15 mouse cellular contexts compared by ENCODE assay signal in the genomic region with DNA sequence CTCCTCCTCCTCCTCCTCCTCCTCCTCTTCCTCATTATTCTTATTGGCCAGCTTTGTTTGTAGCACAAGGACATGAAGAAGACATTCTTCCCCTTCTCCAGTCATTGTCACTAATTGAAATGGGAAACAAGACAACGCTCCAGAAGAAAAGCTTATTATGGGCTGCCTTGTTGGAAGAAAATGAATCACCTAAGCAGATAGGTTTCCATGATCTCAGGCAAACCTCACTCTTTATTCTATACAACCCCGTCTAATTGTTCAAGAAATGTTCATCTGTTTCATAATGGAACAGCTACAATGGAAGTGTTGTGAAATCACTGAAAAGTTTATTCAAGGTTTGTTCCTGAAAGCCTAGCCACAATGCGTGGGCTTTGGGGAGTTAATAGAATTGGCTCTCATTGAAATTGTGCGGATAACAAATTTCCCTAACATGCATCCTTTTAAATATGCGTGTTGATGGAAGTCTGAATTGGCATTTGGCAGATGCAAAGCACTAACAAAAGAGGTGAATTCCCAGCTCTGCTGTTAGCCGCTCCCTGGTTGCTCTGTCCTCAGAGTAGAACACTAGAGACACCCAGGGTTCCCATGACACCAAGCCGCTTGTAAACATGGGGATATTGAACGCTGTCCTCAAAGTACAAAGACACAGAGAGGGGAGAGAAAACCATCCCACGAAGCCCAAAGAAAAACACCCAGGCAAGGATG.
DNase-seq lines count a peak whose midpoint lies in the region; ATAC-seq and TF ChIP-seq lines count a peak whose summit lies in the region.
"Had no signal": no experiment of that assay in that cellular context is flagged by ENCODE, and none has a peak within 500 bp of the region (broad histone marks: within the 10 kb centered on the region; RNA-seq: fewer than 3 reads in every experiment).

No protein-coding gene starts in this region.

- no peak overlapping the region for H3K4me2 ChIP-seq in neural tube, embryonic 13.5 days
- H3K4me2 ChIP-seq in embryonic facial prominence, embryonic 14.5 days (ENCODE audit: low read depth, low read length) = no peak overlapping the region
- no peak overlapping the region for H3K4me2 ChIP-seq in hindbrain, postnatal 0 days (ENCODE audit: low read depth, low read length)
- H3K4me2 ChIP-seq in intestine, postnatal 0 days (replicated peaks; ENCODE audit: low read depth) = no peak overlapping the region
- H3K4me2 ChIP-seq: heart, embryonic 12.5 days had no signal

- H3K9ac ChIP-seq in neural tube, embryonic 13.5 days = no peak overlapping the region
- H3K9ac ChIP-seq in embryonic facial prominence, embryonic 14.5 days (ENCODE audit: low read depth, low read length) = no peak overlapping the region
- no peak overlapping the region for H3K9ac ChIP-seq in hindbrain, postnatal 0 days (replicated peaks; ENCODE audit: low read length)
- no peak overlapping the region for H3K9ac ChIP-seq in intestine, postnatal 0 days (ENCODE audit: low read depth, low read length)
- H3K9ac ChIP-seq: heart, embryonic 12.5 days had no signal

- 17% methylated on average over 9 of the region's 9 CpGs for WGBS in neural tube, embryonic 13.5 days
- 64% methylated on average over 9 of the region's 9 CpGs for WGBS in embryonic facial prominence, embryonic 14.5 days
- WGBS in hindbrain, postnatal 0 days = 12% methylated on average over 9 of the region's 9 CpGs
- 60% methylated on average over 9 of the region's 9 CpGs for WGBS in intestine, postnatal 0 days

- H3K4me3 ChIP-seq in neural tube, embryonic 13.5 days = no peak overlapping the region
- no peak overlapping the region for H3K4me3 ChIP-seq in embryonic facial prominence, embryonic 14.5 days (ENCODE audit: low read depth, low read length)
- H3K4me3 ChIP-seq in hindbrain, postnatal 0 days (ENCODE audit: low read length) = no peak overlapping the region
- no peak overlapping the region for H3K4me3 ChIP-seq in intestine, postnatal 0 days (ENCODE audit: low read depth, low read length)
- H3K4me3 ChIP-seq: heart, embryonic 12.5 days had no signal

- peaks cover 40% of the 10 kb centered on the region for H3K27me3 ChIP-seq in neural tube, embryonic 13.5 days
- no peaks in the 10 kb centered on the region for H3K27me3 ChIP-seq in embryonic facial prominence, embryonic 14.5 days (replicated peaks; ENCODE audit: control insufficient read depth, insufficient read depth, low read length)
- no peaks in the 10 kb centered on the region for H3K27me3 ChIP-seq in hindbrain, postnatal 0 days (ENCODE audit: insufficient read depth, low read length)
- H3K27me3 ChIP-seq in intestine, postnatal 0 days (replicated peaks; ENCODE audit: control insufficient read depth, insufficient read depth, low read length) = no peaks in the 10 kb centered on the region

- no peak overlapping the region for H3K27ac ChIP-seq in neural tube, embryonic 13.5 days (replicated peaks)
- H3K27ac ChIP-seq in embryonic facial prominence, embryonic 14.5 days (replicated peaks; ENCODE audit: low read depth, low read length) = no peak overlapping the region
- H3K27ac ChIP-seq in hindbrain, postnatal 0 days = no peak overlapping the region
- H3K27ac ChIP-seq in intestine, postnatal 0 days (ENCODE audit: low read depth, low read length) = no peak overlapping the region

- no peaks in the 10 kb centered on the region for H3K9me3 ChIP-seq in neural tube, embryonic 13.5 days
- H3K9me3 ChIP-seq in embryonic facial prominence, embryonic 14.5 days (ENCODE audit: control insufficient read depth, low read length) = no peaks in the 10 kb centered on the region
- H3K9me3 ChIP-seq in hindbrain, postnatal 0 days (ENCODE audit: low read length) = no peaks in the 10 kb centered on the region
- H3K9me3 ChIP-seq in intestine, postnatal 0 days (ENCODE audit: control insufficient read depth) = no peaks in the 10 kb centered on the region
- H3K9me3 ChIP-seq: heart, embryonic 12.5 days had no signal

- no peak for TF ChIP-seq CTCF in hindbrain, postnatal 0 days (IDR thresholded peaks at IDR 0.05; ENCODE audit: low read depth)
- TF ChIP-seq CTCF in intestine, postnatal 0 days (IDR thresholded peaks at IDR 0.05; ENCODE audit: low read depth) = no peak

- no peak for DNase-seq in neural tube, embryonic 10.5 days (ENCODE audit: extremely low spot score, low spot score)
- DNase-seq in embryonic facial prominence, embryonic 14.5 days (ENCODE audit: low spot score) = peak; percentile 20
- DNase-seq in hindbrain, postnatal 0 days (ENCODE audit: low spot score) = peak; percentile 37
- DNase-seq in gastrocnemius, postnatal 25 days = no peak
- DNase-seq: adrenal gland, adult 8-10 months; cerebellum, adult 8-10 months; gastrocnemius, postnatal 10 days; heart, postnatal 4 days; kidney, adult 11 months; kidney, postnatal 14 days; lung, postnatal 36 days had no signal

- peaks cover 38% of the 10 kb centered on the region for H3K4me1 ChIP-seq in neural tube, embryonic 13.5 days (replicated peaks)
- peaks cover 14% of the 10 kb centered on the region; the same call in 1 of the 2 replicates for H3K4me1 ChIP-seq in embryonic facial prominence, embryonic 14.5 days (ENCODE audit: control insufficient read depth, insufficient read depth, low read length)
- no peaks in the 10 kb centered on the region for H3K4me1 ChIP-seq in hindbrain, postnatal 0 days (ENCODE audit: insufficient read depth, low read length)
- no peaks in the 10 kb centered on the region for H3K4me1 ChIP-seq in intestine, postnatal 0 days (replicated peaks; ENCODE audit: control insufficient read depth, insufficient read depth, low read length)
- H3K4me1 ChIP-seq: heart, embryonic 12.5 days had no signal

- no peaks in the 10 kb centered on the region for H3K36me3 ChIP-seq in neural tube, embryonic 13.5 days
- H3K36me3 ChIP-seq in embryonic facial prominence, embryonic 14.5 days (ENCODE audit: control insufficient read depth, insufficient read depth, low read length) = no peaks in the 10 kb centered on the region
- no peaks in the 10 kb centered on the region for H3K36me3 ChIP-seq in hindbrain, postnatal 0 days (ENCODE audit: insufficient read depth, low read length)
- H3K36me3 ChIP-seq in intestine, postnatal 0 days (ENCODE audit: control insufficient read depth, insufficient read depth) = no peaks in the 10 kb centered on the region
- H3K36me3 ChIP-seq: heart, embryonic 12.5 days had no signal

- ATAC-seq in neural tube, embryonic 13.5 days (ENCODE audit: low read depth) = 0 out of 2 replicates have a peak, but pooled peaks have one; percentile 30
- no peak for ATAC-seq in embryonic facial prominence, embryonic 14.5 days (ENCODE audit: low read depth)
- ATAC-seq in hindbrain, postnatal 0 days = peak; percentile 55; the same call in 1 of the 2 replicates
- no peak for ATAC-seq in granulocyte monocyte progenitor cell, adult 5-6 weeks (replicated peaks; ENCODE audit: poor library complexity, severe bottlenecking)
- ATAC-seq in intestine, postnatal 0 days = no peak

Comparison
In these comparisons a context has a peak if more than half of its experiments do, and no peak if none do; other contexts are left out.
1. ATAC-seq: peak in neural tube, embryonic 13.5 days (single experiment) and hindbrain, postnatal 0 days (single experiment); none in embryonic facial prominence, embryonic 14.5 days (single experiment), granulocyte monocyte progenitor cell, adult 5-6 weeks (single experiment) and intestine, postnatal 0 days (single experiment).
2. DNase-seq: peak in embryonic facial prominence, embryonic 14.5 days (single experiment) and hindbrain, postnatal 0 days (single experiment); none in neural tube, embryonic 10.5 days (single experiment) and gastrocnemius, postnatal 25 days (single experiment).